Mouse (Mus musculus) kidney, postnatal 25 days (tissue): ENCODE measurements at regions not wholly inside any gene's neighbourhood (a gene's known extent, or its start where the extent isn't known, plus 50 kb on each side); places are given as distances from the start of the nearest gene placed in this dataset.
A peak's percentile ranks its signal among the peaks of the same experiment; 100 is the strongest.

ENCODE experiments used
- DNase-seq, 2 experiments: peaks; one replicate each; pipeline ENCODE4 v3.0.0; 2021; ENCODE audit warnings: mixed read lengths in 2 of 2

GRCm38 (mm10) chr14:25068430-25068829, 390.6 kb upstream of the Zmiz1 start:
- DNase-seq, result peak; percentile 34 to 41

GRCm38 (mm10) chr14:25073143-25073542, 385.8 kb upstream of the Zmiz1 start:
- no peak for DNase-seq

GRCm38 (mm10) chr14:25074022-25074800, 384.8 kb upstream of the Zmiz1 start:
- no peak for DNase-seq

- DNase-seq, result no peak
These were observed 384.1 kb upstream of the Zmiz1 start for GRCm38 (mm10) chr14:25074891-25075290.

GRCm38 (mm10) chr14:25080431-25080830, 378.6 kb upstream of the Zmiz1 start:
- DNase-seq, result no peak

- DNase-seq, result no peak
These were observed 375.1 kb upstream of the Zmiz1 start for GRCm38 (mm10) chr14:25083847-25084246.

- DNase-seq, result no peak
These were observed 362.2 kb upstream of the Zmiz1 start for GRCm38 (mm10) chr14:25096786-25097185.

- DNase-seq, result no peak
These were observed 353.6 kb upstream of the Zmiz1 start for GRCm38 (mm10) chr14:25105391-25105790.

GRCm38 (mm10) chr14:25106451-25106850, 352.5 kb upstream of the Zmiz1 start:
- no peak for DNase-seq

- DNase-seq, result peak; percentile 35 to 56
These were observed 350.8 kb upstream of the Zmiz1 start for GRCm38 (mm10) chr14:25108101-25108652.

GRCm38 (mm10) chr14:25108701-25109290, 350.2 kb upstream of the Zmiz1 start:
- peak; percentile 89 to 94 for DNase-seq

- DNase-seq, result no peak
These were observed 349.3 kb upstream of the Zmiz1 start for GRCm38 (mm10) chr14:25109691-25110090.

GRCm38 (mm10) chr14:25112832-25113231, 346.2 kb upstream of the Zmiz1 start:
- no peak for DNase-seq

- DNase-seq, result peak in 1 of 2 experiments; percentile 21
These were observed 345.7 kb upstream of the Zmiz1 start for GRCm38 (mm10) chr14:25113326-25113725.

GRCm38 (mm10) chr14:25116424-25116823, 342.6 kb upstream of the Zmiz1 start:
- DNase-seq, result peak; percentile 80 to 94

- no peak for DNase-seq
These were observed 339.0 kb upstream of the Zmiz1 start for GRCm38 (mm10) chr14:25119999-25120398.

- peak in 1 of 2 experiments; percentile 8 for DNase-seq
These were observed 338.5 kb upstream of the Zmiz1 start for GRCm38 (mm10) chr14:25120506-25120905.

GRCm38 (mm10) chr14:25122971-25123535, 335.9 kb upstream of the Zmiz1 start:
- DNase-seq, result peak in 1 of 2 experiments; percentile 27

GRCm38 (mm10) chr14:25123541-25124337, 335.2 kb upstream of the Zmiz1 start:
- DNase-seq, result no peak

GRCm38 (mm10) chr14:25126544-25126943, 332.4 kb upstream of the Zmiz1 start:
- DNase-seq, result no peak

GRCm38 (mm10) chr14:25127544-25128159, 331.3 kb upstream of the Zmiz1 start:
- no peak for DNase-seq

GRCm38 (mm10) chr14:25128160-25128547, 330.8 kb upstream of the Zmiz1 start:
- DNase-seq, result no peak
